Mouse (Mus musculus) right cerebral cortex, postnatal 4 days (tissue): Measurements from ENCODE around the gene Trim71.

Source experiments
- DNase-seq: peaks from one replicate; pipeline ENCODE4 v3.0.0-alpha.2; 2022

Gene Trim71

DNA sequence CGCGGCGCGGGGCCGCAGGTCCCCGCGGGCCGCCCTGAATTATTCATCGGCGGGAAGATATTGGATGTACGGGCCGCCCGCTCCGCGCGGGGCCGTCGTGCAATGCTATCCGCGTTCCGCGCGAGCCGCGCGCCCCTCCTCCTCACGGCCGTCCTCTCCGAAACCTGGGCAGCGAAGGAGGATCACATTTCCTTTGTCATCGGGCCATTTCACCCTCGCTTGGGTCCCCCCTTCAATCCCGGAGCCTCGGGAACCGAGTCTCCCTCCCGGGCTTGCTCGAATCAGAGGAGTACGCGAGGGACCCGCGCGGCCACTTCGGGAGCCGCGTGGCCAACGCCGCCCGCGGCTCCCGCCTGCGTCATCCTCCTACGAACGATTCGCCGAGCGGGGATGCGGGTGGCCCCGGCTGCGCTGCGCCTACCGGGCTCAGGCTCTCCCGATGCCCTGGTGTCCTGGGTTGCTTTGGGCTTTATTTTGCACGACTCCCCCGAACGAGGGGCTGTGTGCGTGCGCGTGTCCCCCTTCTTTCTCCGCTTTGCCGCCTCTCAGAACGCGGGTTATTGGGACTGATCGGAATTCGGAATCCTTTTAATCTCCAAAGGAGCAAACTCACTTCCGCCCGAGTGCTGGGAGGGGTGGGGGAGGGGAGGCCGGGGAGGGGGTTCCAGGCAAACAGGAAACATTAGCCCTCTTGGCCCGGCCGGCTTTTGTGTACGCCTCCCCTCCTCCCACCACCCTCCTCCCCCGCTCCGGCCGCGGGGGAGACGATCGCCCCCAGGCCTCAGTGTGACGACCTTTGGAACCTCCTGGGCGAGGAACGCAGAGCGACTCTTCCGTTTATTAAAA lies at the start of gene Trim71:
Trim71 (minus strand) TSS at position 609 of the 846 bp plus-strand sequence.
- DNase-seq = peak; percentile 50

GRCm38 (mm10) chr9:114613026-114613425 lies 48.9 kb upstream of the Trim71 start:
- DNase-seq = no peak

GRCm38 (mm10) chr9:114612566-114612965 lies 48.4 kb upstream of the Trim71 start:
- no peak for DNase-seq

- no peak for DNase-seq
These were observed 46.1 kb upstream of the Trim71 start for GRCm38 (mm10) chr9:114610266-114610665.

- DNase-seq = no peak
These were observed 39.8 kb upstream of the Trim71 start for GRCm38 (mm10) chr9:114603876-114604540.

DNA sequence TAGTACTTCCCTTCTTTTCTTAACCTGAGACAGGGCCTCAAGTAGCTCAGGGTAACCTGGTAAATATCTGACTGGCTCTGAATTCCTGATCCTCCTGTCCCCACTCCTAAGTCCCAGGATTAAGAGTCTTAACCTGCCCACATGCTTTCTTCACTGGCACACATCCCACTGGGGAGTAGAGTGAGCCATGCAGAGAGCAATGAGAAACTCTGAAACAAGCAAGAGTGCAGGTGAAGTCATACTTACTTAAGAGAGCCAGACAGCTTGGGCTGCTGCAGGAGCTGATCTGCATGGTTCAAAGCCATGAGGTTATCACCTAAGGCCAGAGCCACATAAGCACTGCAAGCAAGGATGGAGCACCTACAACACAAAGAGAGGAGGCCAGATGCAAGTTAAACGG lies 36.9 kb upstream of the Trim71 start:
- DNase-seq = no peak

DNA sequence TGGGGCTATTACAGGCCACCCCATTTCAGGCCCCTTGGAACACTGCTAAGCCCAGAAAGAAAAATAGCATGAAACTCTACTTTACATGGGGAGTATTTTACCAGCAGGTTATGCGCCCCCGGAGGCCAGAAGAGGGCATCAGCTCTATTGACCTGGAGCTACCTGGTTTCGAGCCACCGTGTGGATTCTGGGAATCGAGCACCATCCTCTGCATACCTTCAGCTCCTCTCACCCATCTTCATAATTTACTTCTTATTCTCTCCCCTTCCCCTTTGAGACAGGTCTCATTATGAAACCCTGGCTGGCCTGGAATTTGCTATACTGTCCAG lies 20.8 kb upstream of the Trim71 start:
- DNase-seq = no peak

DNA sequence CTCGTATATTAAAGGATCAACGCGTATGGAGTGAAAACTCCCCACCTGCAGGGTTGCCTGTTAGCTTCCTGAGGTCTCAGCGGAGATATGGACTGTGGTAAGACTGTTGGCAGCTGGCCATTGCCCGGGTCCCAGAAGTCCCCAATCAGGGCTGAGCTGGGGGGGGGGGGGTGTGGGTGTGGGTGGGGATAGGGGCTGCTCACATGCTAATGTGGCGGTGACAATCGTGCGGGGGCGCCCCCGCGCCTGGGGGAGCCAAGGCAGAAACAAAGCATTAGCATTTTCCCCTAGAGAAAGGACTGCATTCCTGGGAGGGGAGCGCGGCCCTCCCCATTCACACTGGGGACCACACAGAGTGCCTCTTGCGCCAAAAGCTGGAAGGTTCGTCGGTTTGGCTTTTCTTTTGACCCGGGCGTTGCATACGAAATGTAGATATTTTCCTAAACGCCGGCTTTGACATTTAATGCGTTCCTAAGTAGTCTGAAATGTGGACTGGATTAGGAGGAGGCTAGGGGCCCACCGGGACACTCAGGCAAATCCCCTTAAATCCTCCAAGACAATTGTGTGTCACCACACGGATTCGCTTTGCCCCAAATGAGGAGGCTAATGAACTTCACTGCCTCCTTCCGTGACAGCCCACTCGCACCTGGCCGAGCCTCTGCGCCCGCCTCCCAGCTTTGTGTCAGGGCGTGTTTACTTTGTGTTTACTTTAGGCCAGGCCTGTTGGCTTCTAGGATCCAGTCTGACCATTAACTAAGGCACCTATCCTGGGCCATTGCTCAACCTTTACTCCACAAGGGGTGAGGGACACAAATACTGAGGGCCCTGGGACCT lies 20.2 kb upstream of the Trim71 start:
- DNase-seq = peak; percentile 44

DNA sequence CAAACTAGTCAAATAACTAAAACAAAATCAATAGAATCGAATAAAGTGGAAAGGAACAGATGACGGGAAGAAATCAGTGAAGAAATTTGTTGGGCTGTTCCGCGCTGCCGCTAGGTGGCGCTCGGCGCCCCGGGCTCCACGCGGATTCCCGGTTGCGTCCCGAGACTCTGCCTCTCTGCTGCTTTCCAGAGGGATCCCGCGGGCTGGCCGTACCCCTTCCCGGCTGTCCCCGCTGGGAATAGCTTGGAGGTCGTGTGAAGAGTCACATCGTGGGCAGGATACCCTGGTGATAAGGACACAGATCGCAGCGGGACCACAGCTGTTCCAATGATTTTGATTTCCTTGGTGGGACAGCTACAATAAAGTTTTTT lies 19.6 kb upstream of the Trim71 start:
- DNase-seq = peak; percentile 73

GRCm38 (mm10) chr9:114578646-114579045 lies 14.5 kb upstream of the Trim71 start:
- no peak for DNase-seq

DNA sequence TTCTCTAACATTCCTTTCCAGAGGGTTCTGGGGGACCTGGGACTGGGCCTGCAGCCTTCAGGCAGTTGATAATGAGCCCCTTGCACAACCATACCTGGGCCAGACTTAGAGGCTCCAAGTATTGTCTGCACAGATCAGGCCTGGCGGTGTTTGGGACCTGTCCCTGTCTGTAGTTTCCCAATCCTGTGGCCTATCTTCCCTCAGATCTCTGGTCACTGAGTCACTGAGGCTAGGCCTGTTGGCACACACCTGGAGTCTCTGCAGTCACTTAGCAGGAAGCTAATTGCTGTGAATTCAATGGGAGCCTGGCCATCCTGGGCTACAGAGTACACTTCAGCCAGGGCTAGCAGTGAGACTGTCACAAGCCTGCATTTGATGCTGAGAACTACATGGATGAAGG lies 11.8 kb upstream of the Trim71 start:
- no peak for DNase-seq

DNA sequence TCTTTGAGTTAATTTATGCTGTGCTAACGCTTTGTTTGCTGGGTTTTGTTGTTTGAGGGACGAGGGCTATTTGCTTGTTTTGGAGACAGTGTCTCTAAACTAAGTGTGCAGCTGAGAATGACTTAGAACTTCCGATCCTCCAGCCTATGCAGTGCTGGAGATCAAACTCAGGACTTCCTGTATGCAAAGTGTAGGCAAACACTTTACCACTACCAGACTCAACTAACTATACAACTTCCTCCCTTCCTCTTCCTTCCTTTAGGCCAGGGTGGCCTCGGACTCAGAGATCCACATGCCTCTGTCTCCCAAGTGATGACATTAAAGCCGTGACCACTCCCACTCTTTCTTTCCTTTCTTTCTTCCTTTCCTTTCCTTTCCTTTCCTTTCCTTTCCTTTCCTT lies 9.4 kb upstream of the Trim71 start:
- DNase-seq = no peak

DNA sequence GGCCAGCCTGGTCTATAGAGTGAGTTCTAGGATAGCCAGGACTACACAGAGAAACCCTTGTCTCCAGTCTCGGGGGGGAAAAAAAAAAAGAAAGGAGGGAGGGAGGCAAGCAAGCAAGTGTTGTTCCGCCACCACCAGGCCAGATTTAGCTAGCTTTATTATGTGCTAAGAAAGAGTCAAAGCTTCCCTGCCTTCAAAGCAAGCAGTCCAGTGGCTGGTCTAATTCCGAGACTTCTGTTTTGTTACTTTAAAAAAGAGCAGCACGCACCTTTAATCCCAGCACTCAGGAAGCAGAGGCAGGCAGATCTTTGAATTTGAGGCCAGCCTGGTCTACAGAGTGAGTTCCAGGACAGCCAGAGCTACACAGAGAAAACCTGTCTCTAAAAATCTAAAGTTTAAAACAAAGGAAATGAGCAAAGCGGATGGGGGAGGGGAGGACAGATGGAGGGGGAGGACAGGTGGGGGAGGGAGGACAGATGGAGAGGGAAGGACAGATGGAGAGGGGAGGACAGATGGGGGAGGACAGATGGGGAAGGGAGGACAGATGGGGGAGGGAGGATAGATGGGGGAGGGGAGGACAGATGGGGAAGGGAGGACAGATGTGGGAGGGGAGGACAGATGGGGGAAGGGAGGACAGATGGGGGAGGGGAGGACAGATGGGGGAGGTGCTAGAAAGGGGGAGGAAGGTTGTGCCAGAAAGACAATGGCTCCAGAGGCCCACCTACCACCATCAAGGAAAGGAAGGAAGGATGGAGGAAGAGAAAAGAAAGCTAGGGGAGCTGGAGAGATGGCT lies 4.7 kb upstream of the Trim71 start:
- no peak for DNase-seq

DNA sequence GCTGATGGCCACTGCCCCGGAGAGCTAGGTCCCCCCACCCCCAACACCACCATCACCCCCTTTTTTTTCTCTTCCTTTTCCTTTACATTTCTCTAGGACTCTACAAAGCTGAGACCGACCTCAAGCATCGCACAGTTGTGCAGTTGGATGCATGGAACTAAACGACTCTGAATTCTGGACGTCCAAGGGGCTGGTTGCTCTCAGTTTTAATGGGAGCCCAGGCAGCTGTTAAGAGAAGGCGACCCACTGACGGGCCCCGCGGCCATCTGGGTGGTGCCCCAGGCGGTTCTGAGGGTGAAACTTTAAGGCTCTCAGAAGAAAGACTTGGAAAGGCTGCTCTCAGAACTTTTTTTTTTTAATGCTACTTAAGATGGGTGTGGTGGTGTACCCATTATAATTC lies 498 bp upstream of the Trim71 start:
- no peak for DNase-seq

- DNase-seq = peak; percentile 27
These were observed 1.0 kb downstream of the Trim71 start for GRCm38 (mm10) chr9:114562919-114563751.

DNA sequence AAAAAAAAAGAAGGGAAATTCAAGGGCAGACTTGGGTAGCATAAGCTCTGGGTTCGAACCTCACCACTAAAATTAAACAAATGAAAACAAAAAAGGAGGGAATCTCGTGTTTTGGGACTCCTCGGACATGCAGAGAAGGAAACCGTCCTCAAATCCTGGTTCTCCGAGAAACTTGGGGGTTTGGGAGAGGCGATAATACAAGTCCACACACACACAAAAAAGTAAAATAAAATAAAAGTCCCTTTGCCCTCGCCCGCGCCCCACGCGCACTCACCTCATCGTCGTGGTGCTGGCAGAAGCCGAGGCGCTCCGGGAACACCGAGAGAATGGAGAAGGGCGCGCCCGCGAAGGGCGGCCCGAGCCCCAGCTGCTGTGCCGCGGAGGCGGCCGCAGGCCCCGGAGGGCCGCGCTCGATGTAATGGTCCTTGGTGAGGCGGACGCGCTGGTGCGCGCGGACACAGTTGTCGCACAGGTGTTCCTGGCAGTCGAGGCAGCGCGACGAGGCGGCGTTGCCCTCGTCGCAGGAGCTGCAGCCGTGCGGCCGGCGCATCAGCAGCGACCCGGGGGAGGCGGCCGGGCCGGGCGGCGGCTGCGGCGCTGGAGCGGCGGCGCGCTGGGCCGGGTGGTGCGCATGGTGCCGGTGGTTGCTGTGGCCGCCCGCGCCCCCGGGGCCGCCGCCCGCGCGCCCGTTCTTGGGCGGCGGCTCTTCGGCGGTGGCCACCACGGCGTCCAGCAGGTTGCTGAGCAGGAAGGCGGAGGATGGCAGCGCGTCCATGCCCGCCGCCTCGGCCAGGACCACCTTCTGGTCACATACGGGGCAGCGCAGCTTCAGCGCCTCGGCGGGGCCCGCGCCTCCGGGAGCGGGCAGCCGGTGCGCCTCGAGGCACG lies 1.9 kb downstream of the Trim71 start:
- DNase-seq = no peak

GRCm38 (mm10) chr9:114561671-114561971 lies 2.5 kb downstream of the Trim71 start:
- no peak for DNase-seq

- DNase-seq = no peak
These were observed 3.1 kb downstream of the Trim71 start for GRCm38 (mm10) chr9:114560771-114561670.

GRCm38 (mm10) chr9:114560141-114560540 lies 4.0 kb downstream of the Trim71 start:
- no peak for DNase-seq

DNA sequence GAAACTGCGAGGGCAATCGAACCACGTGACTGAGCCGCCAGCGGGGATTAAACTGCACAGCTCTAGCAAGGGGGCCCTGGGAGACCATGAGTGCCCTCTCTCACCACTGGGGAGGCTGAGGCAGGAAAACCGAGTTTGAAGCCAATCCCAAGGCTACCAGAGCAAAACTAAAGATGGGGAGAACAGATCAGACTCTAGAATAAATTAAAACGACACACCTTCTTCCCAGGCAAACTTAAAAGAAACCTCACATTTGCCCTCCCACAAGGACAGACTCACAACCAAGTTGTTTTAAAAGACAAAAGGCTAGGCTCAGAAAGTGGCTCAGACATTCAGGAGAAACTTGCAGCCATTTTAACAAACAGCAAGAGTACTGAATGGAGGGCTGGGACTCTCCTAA lies 7.1 kb downstream of the Trim71 start:
- no peak for DNase-seq
